Mouse (Mus musculus): ENCODE measurements around the gene Smchd1. TPM values are rescaled to one million over a fixed set of nuclear protein-coding genes. Genes with fewer than 3 reads are reported as not detected.

The Smchd1 gene
- total RNA-seq (2021) = 1 to 10 TPM; 9.4 to 9.5 TPM
- long read RNA-seq, experiment 1 = 0 reads
- long read RNA-seq, experiment 2, full-length matches to known transcripts = 1 of 1 reads
- long read RNA-seq, experiment 2, partial matches to known transcripts = 0 of 1 reads
- long read RNA-seq, experiment 2, other reads (novel, unspliced or antisense) = 0 of 1 reads

GRCm38 (mm10) chr17:71474762-71475704 is at the start of gene Smchd1:
Gene Smchd1 (minus strand): TSS chr17:71475343.
- peak; percentile 89 for DNase-seq
- intact Hi-C loops (cut with DNase I) = no loop called here

DNA sequence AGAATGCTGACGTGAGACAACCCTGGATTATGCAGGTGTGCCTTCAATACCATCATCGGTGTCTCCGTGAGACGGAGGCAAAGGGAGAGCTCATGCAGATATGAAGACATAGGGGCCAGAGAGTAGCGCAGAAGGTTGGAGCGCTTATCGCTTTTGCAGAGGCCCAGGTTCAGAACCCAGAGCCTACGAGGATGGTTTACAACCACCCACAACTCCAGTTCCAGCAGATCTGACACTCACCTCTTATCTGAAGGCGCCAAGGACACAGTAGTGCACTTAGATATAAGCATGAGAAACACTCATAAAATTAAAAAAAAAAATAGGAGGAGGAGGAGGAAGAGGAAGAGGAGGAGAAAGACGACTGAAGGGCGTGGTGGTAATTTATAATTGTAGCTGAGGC is 35.2 kb upstream of the Smchd1 start:
- intact Hi-C loops (cut with DNase I) = no loop called here
- no peak for DNase-seq

DNA sequence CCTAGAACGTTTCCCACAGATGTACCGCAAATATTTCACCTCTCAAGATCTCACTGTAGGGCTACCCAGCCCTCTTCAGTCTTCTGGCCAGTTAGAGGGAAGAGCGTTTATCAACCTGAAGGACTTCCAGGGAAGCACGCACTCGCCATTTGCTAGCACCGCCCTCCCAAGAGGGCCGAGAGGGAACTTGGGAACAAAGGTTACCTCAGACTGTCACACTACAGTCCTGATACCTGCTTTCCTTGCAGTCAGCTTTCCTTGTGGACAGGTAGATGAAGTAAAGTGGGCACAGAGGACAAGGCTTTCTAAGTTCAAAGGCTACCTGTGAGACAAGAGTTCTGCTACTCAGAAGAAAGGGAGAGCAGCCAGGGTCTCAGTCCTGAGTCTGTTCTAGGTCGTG is 31.7 kb upstream of the Smchd1 start:
- no peak for DNase-seq
- intact Hi-C loops (cut with DNase I) = no loop called here

- intact Hi-C loops (cut with DNase I) = no loop called here
Measured at GRCm38 (mm10) chr17:71495784-71496183, 20.6 kb upstream of the Smchd1 start.

GRCm38 (mm10) chr17:71491332-71491686 is 16.2 kb upstream of the Smchd1 start:
- intact Hi-C loops (cut with DNase I) = no loop called here
- no peak for DNase-seq

More at GRCm38 (mm10) chr17:71495784-71496183, 20.6 kb upstream of the Smchd1 start:
- no peak for DNase-seq

- DNase-seq = no peak
- intact Hi-C loops (cut with DNase I) = no loop called here
Measured at GRCm38 (mm10) chr17:71490666-71491331, 15.7 kb upstream of the Smchd1 start.

DNA sequence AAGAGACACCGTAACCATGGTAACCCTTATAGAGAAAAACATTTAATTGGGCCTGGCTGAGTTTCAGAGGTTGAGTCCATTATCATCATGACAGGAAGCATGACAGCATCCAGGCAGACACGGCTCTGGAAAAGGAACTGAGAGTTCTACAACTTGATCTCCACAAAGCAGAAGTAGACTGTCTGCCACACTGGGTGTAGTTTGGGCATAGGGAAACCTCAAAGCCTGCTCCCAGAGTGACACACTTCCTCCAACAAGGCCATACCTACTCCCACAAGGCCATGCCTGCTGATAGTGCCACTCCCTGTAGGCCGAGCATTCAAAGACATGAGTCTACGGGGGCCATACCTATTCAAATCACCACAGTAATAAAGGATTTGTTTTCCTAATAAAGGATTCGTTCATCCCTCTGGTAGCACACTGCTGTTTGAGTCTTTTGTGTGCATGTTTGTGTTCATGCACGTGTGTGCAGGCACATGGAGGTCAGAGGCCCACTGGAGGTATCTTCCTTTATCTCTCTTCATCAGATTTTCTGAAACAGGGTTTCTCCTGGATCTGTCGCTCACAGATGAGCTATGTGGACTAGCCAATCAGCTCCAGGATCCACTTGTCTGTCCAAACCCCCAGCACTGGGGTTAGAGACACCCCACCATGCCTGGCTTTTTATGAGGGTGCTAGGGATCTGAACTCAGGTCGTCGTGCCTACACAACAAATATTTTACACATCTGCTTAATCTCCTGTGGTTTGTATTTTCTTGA is 14.7 kb upstream of the Smchd1 start:
- intact Hi-C loops (cut with DNase I) = no loop called here
- no peak for DNase-seq

DNA sequence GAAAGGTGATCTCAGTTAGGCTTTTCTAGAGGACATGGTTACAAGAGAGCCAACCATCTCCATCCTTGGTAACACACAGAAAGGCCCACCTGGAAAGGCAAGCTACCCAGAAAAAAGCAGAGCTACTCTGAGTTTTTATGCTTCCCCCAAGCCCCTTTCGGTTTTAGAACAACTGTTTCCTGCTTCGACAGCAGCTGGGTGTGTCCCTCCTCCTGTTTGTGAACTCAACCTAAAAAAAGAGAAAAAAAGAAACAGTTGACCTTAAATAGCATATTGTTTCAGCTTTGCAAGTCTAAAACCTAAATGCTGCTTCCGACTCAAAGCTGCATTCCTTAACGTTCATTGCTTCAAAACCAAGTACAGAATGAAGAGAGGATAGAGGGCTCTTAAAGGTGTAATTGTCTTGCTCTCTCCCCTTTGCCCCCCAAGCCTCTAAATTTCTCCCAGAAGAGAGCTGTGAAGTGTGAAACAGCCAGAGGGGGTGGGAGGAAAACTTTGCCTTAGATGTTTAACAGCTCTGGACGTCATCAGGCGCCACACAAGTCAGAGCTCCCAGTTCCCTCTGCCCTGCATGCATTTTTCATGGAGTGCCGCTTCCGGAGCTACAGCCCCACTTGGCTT is 11.2 kb upstream of the Smchd1 start:
- DNase-seq = no peak
- intact Hi-C loops (cut with DNase I) = no loop called here

DNA sequence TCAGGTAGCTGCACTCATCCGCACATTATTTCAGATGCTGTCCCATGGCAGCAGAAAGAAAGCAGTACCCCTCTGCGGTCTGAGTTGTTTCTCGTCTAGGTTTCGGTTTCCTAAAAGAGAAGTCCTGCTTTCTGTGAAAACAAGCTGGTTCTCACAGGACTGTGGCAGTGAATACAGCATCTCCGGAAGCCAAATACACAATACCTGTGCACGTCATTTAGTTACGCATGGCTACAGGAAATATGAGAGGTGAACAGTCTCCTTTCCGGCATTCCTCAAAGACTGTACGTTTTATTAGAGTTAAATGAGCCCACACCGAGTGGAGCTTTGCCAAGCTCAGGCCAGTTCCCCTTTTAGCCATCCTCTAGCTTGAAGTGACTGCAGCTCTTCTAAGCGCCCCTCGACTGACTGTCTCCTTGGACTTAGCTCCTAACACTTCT is 10.7 kb upstream of the Smchd1 start:
- no peak for DNase-seq
- intact Hi-C loops (cut with DNase I) = no loop called here

- no peak for DNase-seq
- intact Hi-C loops (cut with DNase I) = no loop called here
Measured at GRCm38 (mm10) chr17:71484711-71485110, 9.6 kb upstream of the Smchd1 start.

DNA sequence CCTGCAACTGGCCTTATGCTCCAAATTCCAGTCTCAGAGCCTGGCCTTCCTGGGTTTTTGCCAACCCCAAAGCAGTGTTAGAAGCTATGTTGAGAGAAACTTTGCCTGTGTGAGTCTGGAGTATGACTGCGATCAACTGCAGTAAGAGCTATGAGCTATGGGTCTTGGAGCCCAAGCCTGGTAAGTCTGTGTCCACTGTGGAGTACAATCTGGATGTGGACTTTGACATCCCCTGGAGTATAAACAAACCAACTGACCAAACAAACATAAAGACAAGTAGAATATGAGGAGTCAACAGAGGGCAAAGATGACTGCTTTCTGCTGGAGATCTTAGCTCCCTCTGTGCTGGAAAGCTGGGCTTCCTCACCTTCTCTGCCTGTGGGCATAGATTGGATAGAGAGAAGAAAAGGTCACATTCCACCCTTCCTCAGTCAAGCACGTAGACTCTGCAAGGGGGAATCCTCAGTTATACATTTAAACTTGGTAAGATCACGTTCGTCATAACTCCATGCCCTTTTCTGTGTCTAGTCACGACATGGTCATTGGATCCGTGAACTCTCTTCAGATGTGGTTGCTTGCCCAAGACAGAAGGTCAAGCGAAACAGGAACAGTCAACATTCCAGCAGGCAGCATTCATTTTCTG is 8.4 kb upstream of the Smchd1 start:
- intact Hi-C loops (cut with DNase I) = no loop called here

GRCm38 (mm10) chr17:71479381-71479901 is 4.3 kb upstream of the Smchd1 start:
- intact Hi-C loops (cut with DNase I) = no loop called here
- DNase-seq = no peak

More for the DNA sequence above, 8.4 kb upstream of the Smchd1 start:
- DNase-seq = no peak

- DNase-seq = no peak
- intact Hi-C loops (cut with DNase I) = no loop called here
Measured at GRCm38 (mm10) chr17:71477481-71477880, 2.3 kb upstream of the Smchd1 start.

- intact Hi-C loops (cut with DNase I) = no loop called here
- DNase-seq = no peak
Measured at GRCm38 (mm10) chr17:71476346-71477020, 1.3 kb upstream of the Smchd1 start.

GRCm38 (mm10) chr17:71475705-71476089 is 554 bp upstream of the Smchd1 start:
- DNase-seq = peak; percentile 42 to 64
- intact Hi-C loops (cut with DNase I) = no loop called here

GRCm38 (mm10) chr17:71474128-71474527 is 1.0 kb downstream of the Smchd1 start:
- intact Hi-C loops (cut with DNase I) = no loop called here
- DNase-seq = no peak

DNA sequence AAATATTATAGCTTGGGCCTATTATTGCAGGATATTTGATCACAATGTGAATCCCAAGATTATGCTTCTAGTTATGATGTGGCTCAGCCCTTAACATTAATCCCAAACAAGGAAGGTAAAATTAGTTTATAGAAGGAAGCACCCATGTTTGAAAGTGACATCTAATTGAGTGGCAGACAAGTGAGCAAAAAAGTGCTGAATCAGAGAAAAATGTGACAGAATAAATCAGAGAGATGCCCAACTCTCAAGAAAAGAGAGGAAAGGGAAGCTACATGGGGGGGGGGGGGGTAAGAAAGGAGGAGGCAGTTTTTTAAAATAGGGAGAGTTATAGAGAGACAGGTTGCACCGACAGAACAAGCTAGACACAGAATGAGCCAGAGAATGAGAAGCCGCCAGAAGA is 3.9 kb downstream of the Smchd1 start:
- DNase-seq = no peak
- intact Hi-C loops (cut with DNase I) = no loop called here

DNA sequence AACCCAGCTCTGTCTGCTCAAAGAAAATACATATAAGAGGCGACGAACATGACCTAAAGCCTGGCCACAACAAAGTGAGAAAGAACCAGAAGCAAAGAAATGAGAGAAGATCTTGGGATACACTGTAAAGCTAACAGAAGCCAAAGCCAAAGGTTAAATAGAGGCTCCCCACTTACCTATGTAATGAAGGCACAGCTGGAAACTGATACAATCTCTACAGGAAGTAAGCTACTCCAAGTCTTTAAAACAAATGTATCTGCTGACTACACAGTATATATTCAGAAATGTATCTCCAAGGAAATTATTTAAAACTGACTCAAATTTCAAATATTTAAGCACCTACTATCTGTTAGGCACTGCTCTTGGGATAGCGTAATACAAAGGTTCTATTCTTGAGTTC is 14.8 kb downstream of the Smchd1 start:
- DNase-seq = no peak
- intact Hi-C loops (cut with DNase I) = no loop called here

DNA sequence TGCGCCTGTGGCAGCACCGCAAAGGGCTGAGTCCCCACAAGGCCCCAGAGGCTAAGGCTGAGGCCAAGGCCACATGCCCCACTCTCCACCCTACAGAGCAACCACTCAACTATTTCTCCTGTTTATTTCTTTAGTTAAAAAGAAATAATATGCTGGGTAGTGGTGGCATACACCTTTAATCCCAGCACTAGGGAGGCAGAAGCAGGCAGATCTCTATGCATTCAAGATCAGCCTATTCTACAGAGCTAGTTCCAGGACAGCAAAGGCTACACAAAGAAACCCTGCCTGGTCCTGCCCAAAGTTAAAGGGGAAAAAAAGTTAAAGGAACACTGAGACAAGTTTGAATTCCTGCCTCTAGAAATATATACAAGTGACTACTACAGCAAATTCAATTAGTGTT is 15.3 kb downstream of the Smchd1 start, which contains the start of gene Gm4707:
Gene Gm4707, minus strand, starts transcription at position 101 of the 400 bp plus-strand sequence.
- no peak for DNase-seq
- intact Hi-C loops (cut with DNase I) = no loop called here
